Mouse (Mus musculus): ENCODE data around the gene Cpeb3. TPM values are rescaled to one million over a fixed set of nuclear protein-coding genes. Genes with fewer than 3 reads are reported as not detected.

The Cpeb3 gene
- polyA plus RNA-seq, 1 experiment, result 3.7 TPM

- Histone ChIP-seq H3K36me3 (ENCODE audit: control insufficient read depth, insufficient read depth, low read length, poor library complexity, severe bottlenecking) (no peaks in the 10 kb centered on the region), H3K4me1 (ENCODE audit: control insufficient read depth, insufficient read depth, low read length) (no peaks in the 10 kb centered on the region), H3K27ac (ENCODE audit: insufficient read depth, low read length) (no peak overlapping the region), H3K9ac (ENCODE audit: low read depth, poor library complexity, severe bottlenecking) (no peak overlapping the region), H3K9me3 (replicated peaks; ENCODE audit: control insufficient read depth, insufficient read depth, low read length, poor library complexity, severe bottlenecking) (no peaks in the 10 kb centered on the region), H3K27me3 (ENCODE audit: control insufficient read depth, insufficient read depth, low read length, poor library complexity, severe bottlenecking) (no peaks in the 10 kb centered on the region), H3K4me3 (ENCODE audit: low read depth, low read length) (no peak overlapping the region)
- TF ChIP-seq EP300 (IDR thresholded peaks at IDR 0.05; ENCODE audit: insufficient read depth, low read depth, low read length) (no peak), CTCF (IDR thresholded peaks at IDR 0.05; ENCODE audit: low read depth, low read length) (no peak), POLR2A (IDR thresholded peaks at IDR 0.05; ENCODE audit: insufficient read depth, low read length) (no peak)
Measured at GRCm38 (mm10) chr19:37115824-37116223, 92.6 kb downstream of the Cpeb3 start.

GRCm38 (mm10) chr19:37115374-37115773 lies 93.0 kb downstream of the Cpeb3 start:
- Histone ChIP-seq H3K36me3 (ENCODE audit: control insufficient read depth, insufficient read depth, low read length, poor library complexity, severe bottlenecking) (no peaks in the 10 kb centered on the region), H3K27me3 (ENCODE audit: control insufficient read depth, insufficient read depth, low read length, poor library complexity, severe bottlenecking) (no peaks in the 10 kb centered on the region), H3K4me3 (ENCODE audit: low read depth, low read length) (no peak overlapping the region), H3K9me3 (replicated peaks; ENCODE audit: control insufficient read depth, insufficient read depth, low read length, poor library complexity, severe bottlenecking) (no peaks in the 10 kb centered on the region), H3K4me1 (ENCODE audit: control insufficient read depth, insufficient read depth, low read length) (no peaks in the 10 kb centered on the region), H3K9ac (ENCODE audit: low read depth, poor library complexity, severe bottlenecking) (no peak overlapping the region), H3K27ac (ENCODE audit: insufficient read depth, low read length) (no peak overlapping the region)
- TF ChIP-seq EP300 (IDR thresholded peaks at IDR 0.05; ENCODE audit: insufficient read depth, low read depth, low read length) (no peak), POLR2A (IDR thresholded peaks at IDR 0.05; ENCODE audit: insufficient read depth, low read length) (no peak), CTCF (IDR thresholded peaks at IDR 0.05; ENCODE audit: low read depth, low read length) (no peak)

DNA sequence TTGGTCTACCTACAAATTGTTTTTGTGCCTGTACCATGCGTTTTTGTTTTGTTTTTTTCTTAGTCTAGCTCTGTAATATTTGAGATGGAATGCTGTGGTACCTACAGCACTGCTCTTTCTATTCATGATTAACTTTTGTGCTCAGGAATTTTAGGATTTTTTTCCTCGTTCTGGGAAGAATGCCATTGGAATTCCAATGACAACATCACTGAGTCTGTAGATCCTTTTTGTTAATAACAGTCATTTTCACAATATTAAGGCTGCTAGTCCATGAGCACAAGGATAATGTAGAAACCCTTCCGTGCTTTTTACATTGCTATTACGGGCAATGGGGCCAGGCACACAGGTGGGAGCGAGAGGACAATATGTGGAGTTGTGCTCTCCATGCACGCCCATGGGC lies 96.6 kb downstream of the Cpeb3 start:
- TF ChIP-seq CTCF (IDR thresholded peaks at IDR 0.05; ENCODE audit: low read depth, low read length), result no peak
- no peak for TF ChIP-seq POLR2A (IDR thresholded peaks at IDR 0.05; ENCODE audit: insufficient read depth, low read length)
- no peak for TF ChIP-seq EP300 (IDR thresholded peaks at IDR 0.05; ENCODE audit: insufficient read depth, low read depth, low read length)
- Histone ChIP-seq H3K27ac (ENCODE audit: insufficient read depth, low read length) (no peak overlapping the region), H3K9me3 (replicated peaks; ENCODE audit: control insufficient read depth, insufficient read depth, low read length, poor library complexity, severe bottlenecking) (no peaks in the 10 kb centered on the region), H3K27me3 (ENCODE audit: control insufficient read depth, insufficient read depth, low read length, poor library complexity, severe bottlenecking) (no peaks in the 10 kb centered on the region), H3K4me3 (ENCODE audit: low read depth, low read length) (no peak overlapping the region), H3K9ac (ENCODE audit: low read depth, poor library complexity, severe bottlenecking) (no peak overlapping the region), H3K4me1 (ENCODE audit: control insufficient read depth, insufficient read depth, low read length) (no peaks in the 10 kb centered on the region), H3K36me3 (ENCODE audit: control insufficient read depth, insufficient read depth, low read length, poor library complexity, severe bottlenecking) (no peaks in the 10 kb centered on the region)

DNA sequence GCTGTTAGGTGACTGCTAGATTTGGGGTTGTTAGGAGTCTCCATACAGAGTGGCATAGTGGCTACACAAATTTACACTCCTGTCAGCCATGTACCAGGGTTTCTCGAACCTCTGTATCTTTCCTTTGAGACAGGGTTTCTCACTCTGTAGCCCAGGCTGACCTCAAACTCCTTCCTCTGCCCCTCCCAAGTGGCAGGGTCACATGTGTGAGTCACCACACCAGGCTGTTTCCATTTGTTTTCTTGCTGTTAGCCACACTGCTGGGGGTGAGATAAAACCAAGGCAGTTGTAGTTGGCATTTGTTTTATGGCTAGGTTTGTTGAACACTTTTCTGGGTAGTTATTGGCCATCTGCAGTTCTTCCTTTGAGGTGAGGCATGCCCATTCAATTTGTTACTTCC lies 97.9 kb downstream of the Cpeb3 start:
- no peaks in the 10 kb centered on the region for H3K4me1 ChIP-seq (ENCODE audit: control insufficient read depth, insufficient read depth, low read length)
- H3K27me3 ChIP-seq (ENCODE audit: control insufficient read depth, insufficient read depth, low read length, poor library complexity, severe bottlenecking), result no peaks in the 10 kb centered on the region
- H3K4me3 ChIP-seq (ENCODE audit: low read depth, low read length), result no peak overlapping the region
- no peaks in the 10 kb centered on the region for H3K36me3 ChIP-seq (ENCODE audit: control insufficient read depth, insufficient read depth, low read length, poor library complexity, severe bottlenecking)
- H3K9me3 ChIP-seq (replicated peaks; ENCODE audit: control insufficient read depth, insufficient read depth, low read length, poor library complexity, severe bottlenecking), result no peaks in the 10 kb centered on the region
- no peak overlapping the region for H3K27ac ChIP-seq (ENCODE audit: insufficient read depth, low read length)
- TF ChIP-seq EP300 (IDR thresholded peaks at IDR 0.05; ENCODE audit: insufficient read depth, low read depth, low read length) (no peak), POLR2A (IDR thresholded peaks at IDR 0.05; ENCODE audit: insufficient read depth, low read length) (no peak), CTCF (IDR thresholded peaks at IDR 0.05; ENCODE audit: low read depth, low read length) (no peak)
- H3K9ac ChIP-seq (ENCODE audit: low read depth, poor library complexity, severe bottlenecking), result no peak overlapping the region

GRCm38 (mm10) chr19:37109853-37110252 lies 98.5 kb downstream of the Cpeb3 start:
- no peaks in the 10 kb centered on the region for H3K4me1 ChIP-seq (ENCODE audit: control insufficient read depth, insufficient read depth, low read length)
- H3K27ac ChIP-seq (ENCODE audit: insufficient read depth, low read length), result no peak overlapping the region
- no peaks in the 10 kb centered on the region for H3K9me3 ChIP-seq (replicated peaks; ENCODE audit: control insufficient read depth, insufficient read depth, low read length, poor library complexity, severe bottlenecking)
- TF ChIP-seq CTCF (IDR thresholded peaks at IDR 0.05; ENCODE audit: low read depth, low read length), result no peak
- no peak for TF ChIP-seq POLR2A (IDR thresholded peaks at IDR 0.05; ENCODE audit: insufficient read depth, low read length)
- TF ChIP-seq EP300 (IDR thresholded peaks at IDR 0.05; ENCODE audit: insufficient read depth, low read depth, low read length), result no peak
- H3K36me3 ChIP-seq (ENCODE audit: control insufficient read depth, insufficient read depth, low read length, poor library complexity, severe bottlenecking), result no peaks in the 10 kb centered on the region
- H3K27me3 ChIP-seq (ENCODE audit: control insufficient read depth, insufficient read depth, low read length, poor library complexity, severe bottlenecking), result no peaks in the 10 kb centered on the region
- H3K4me3 ChIP-seq (ENCODE audit: low read depth, low read length), result no peak overlapping the region
- no peak overlapping the region for H3K9ac ChIP-seq (ENCODE audit: low read depth, poor library complexity, severe bottlenecking)

DNA sequence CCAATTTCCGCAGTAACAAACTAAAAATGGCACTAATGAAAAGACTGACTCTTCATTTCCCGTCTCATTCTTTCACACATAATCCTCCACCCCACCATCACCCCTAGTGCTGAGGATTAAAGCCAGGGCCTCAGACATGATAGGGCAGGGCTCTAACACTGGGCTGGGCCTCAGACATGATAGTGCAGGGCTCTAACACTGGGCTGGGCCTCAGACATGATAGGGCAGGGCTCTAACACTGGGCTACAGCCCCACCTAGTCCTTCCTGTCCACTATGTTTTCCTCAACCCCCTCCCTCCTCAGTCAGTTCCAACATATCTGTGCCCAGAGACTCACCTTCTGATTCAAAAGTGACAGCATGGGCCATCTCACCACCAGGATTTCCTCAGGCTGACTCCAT lies 107.7 kb downstream of the Cpeb3 start:
- H3K36me3 ChIP-seq (ENCODE audit: control insufficient read depth, insufficient read depth, low read length, poor library complexity, severe bottlenecking), result no peaks in the 10 kb centered on the region
- H3K27ac ChIP-seq (ENCODE audit: insufficient read depth, low read length), result no peak overlapping the region
- H3K9ac ChIP-seq (ENCODE audit: low read depth, poor library complexity, severe bottlenecking), result no peak overlapping the region
- H3K4me1 ChIP-seq (ENCODE audit: control insufficient read depth, insufficient read depth, low read length), result no peaks in the 10 kb centered on the region
- H3K27me3 ChIP-seq (ENCODE audit: control insufficient read depth, insufficient read depth, low read length, poor library complexity, severe bottlenecking), result no peaks in the 10 kb centered on the region
- H3K9me3 ChIP-seq (replicated peaks; ENCODE audit: control insufficient read depth, insufficient read depth, low read length, poor library complexity, severe bottlenecking), result no peaks in the 10 kb centered on the region
- TF ChIP-seq POLR2A (IDR thresholded peaks at IDR 0.05; ENCODE audit: insufficient read depth, low read length), result no peak
- H3K4me3 ChIP-seq (ENCODE audit: low read depth, low read length), result no peak overlapping the region
